Mouse (Mus musculus) MEL (cell line): ENCODE results near the gene Nr2c2.

ENCODE experiments used
- CTCF ChIP-seq, 3 experiments: IDR thresholded peaks in 2 of 3; conservative IDR thresholded peaks in 1 of 3; 2 replicates each; pipeline ENCODE4 v1.5.1; 2011 to 2012; ENCODE audit warnings: low read length in 3 of 3, low read depth in 2 of 3, mild to moderate bottlenecking in 2 of 3, improper control_type of control experiment in 1 of 3, inconsistent platforms in 1 of 3, mixed read lengths in 1 of 3, moderate library complexity in 1 of 3; ENCODE audit not compliant: control insufficient read depth in 1 of 3, insufficient read depth in 1 of 3, poor library complexity in 1 of 3, severe bottlenecking in 1 of 3
- EP300 ChIP-seq, 2 experiments: IDR thresholded peaks; 2 replicates each; pipeline ENCODE4 v1.6.1; 2011; ENCODE audit warnings: improper control_type of control experiment in 2 of 2, low read length in 2 of 2, low read depth in 1 of 2, mild to moderate bottlenecking in 1 of 2
- HCFC1 ChIP-seq: IDR thresholded peaks from 2 replicates; pipeline ENCODE4 v1.6.1; 2012; ENCODE audit warnings: low read depth, mild to moderate bottlenecking, inconsistent platforms, low read length, improper control_type of control experiment, moderate library complexity
- ZNF384 ChIP-seq: IDR thresholded peaks from 2 replicates; pipeline ENCODE4 v1.6.1; 2012; ENCODE audit warnings: low read depth, mild to moderate bottlenecking, inconsistent platforms, low read length, improper control_type of control experiment

DNA sequence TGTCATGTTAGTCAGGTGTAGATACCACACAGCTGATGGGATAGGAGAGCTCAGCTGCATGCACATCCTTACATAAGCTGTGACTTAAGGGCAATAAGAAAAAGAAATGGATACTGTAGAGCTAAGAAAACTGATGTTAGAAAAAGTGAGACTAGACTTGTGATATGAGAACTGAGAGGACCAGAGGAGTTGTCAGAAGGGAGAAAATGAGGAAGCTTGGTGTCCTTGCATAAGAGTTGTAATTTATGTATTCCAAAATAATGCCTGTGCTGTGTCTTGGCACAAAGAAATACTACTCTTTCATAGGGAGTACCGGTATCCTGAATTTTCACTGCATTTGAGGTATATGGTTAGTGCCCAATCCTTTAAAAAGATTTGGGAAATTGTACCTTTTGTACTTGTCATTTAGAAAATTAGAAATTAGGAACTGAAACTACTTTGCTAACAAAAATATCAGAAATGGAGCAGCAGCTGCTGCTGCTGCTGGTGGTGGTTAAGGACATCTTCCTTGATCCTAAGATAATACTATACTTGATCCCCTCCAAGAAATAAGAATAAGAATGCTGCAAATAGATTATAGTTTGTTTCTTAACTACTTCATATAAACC lies 35.8 kb downstream of the Nr2c2 start:
- no peak for TF ChIP-seq EP300 (IDR thresholded peaks at IDR 0.05; ENCODE audit: low read depth in 1 of 2, low read length in 2 of 2)
- no peak for TF ChIP-seq CTCF (IDR thresholded peaks at IDR 0.05 in 2 of 3, conservative IDR thresholded peaks at IDR 0.05 in 1 of 3; ENCODE audit: control insufficient read depth in 1 of 3, insufficient read depth in 1 of 3, low read depth in 2 of 3, low read length in 3 of 3, poor library complexity in 1 of 3, severe bottlenecking in 1 of 3)
- TF ChIP-seq ZNF384, result no peak
- no peak for TF ChIP-seq HCFC1
